Mouse (Mus musculus) small intestine, adult 2 months (tissue): ENCODE results near the gene Olfr530. TPM values are rescaled to one million over a fixed set of nuclear protein-coding genes. Genes with fewer than 3 reads are reported as not detected.

ENCODE experiments used
- H3K27ac ChIP-seq: fragments of 200-500 bp; 2 replicates; pipeline ENCODE4 v1.5.1; 2012; ENCODE audit warnings: low read depth, low read length, control low read depth, inconsistent platforms; ENCODE audit not compliant: insufficient read depth
- H3K27me3 ChIP-seq: fragments of 200-500 bp; 2 replicates; pipeline ENCODE4 v1.6.1; 2012; ENCODE audit warnings: mild to moderate bottlenecking, moderate library complexity, low read length, inconsistent platforms; ENCODE audit not compliant: control insufficient read depth, insufficient read depth
- H3K36me3 ChIP-seq: fragments of 200-500 bp; 2 replicates; pipeline ENCODE4 v1.6.1; 2012; ENCODE audit warnings: mild to moderate bottlenecking, low read length, control low read depth, inconsistent platforms; ENCODE audit not compliant: control insufficient read depth, insufficient read depth
- H3K4me1 ChIP-seq: fragments of 200-500 bp; 2 replicates; pipeline ENCODE4 v1.6.1; 2012; ENCODE audit warnings: low read length, inconsistent platforms, mixed read lengths; ENCODE audit not compliant: control insufficient read depth, insufficient read depth, insufficient read length
- H3K4me3 ChIP-seq: fragments of 200-500 bp; 2 replicates; pipeline ENCODE4 v1.5.1; 2012; ENCODE audit warnings: low read depth, mild to moderate bottlenecking, control low read depth, inconsistent platforms, low read length, moderate library complexity
- CTCF ChIP-seq: fragments of 200-500 bp; IDR thresholded peaks from 2 replicates; pipeline ENCODE4 v1.5.1; 2012; ENCODE audit warnings: low read depth, mild to moderate bottlenecking, control low read depth, inconsistent platforms, low read length, moderate library complexity, mixed read lengths; ENCODE audit not compliant: insufficient replicate concordance, insufficient read length; ENCODE audit errors: extremely low read depth
- POLR2A ChIP-seq: fragments of 200-500 bp; IDR thresholded peaks from 2 replicates; pipeline ENCODE4 v1.6.1; 2012; ENCODE audit warnings: low read depth, mild to moderate bottlenecking, control low read depth, inconsistent platforms, low read length, moderate library complexity
- WGBS: fragments of 180-500 bp; shearing (Covaris S2); methylation state at CpG from one replicate; pipeline ENCODE4 v1.1.7; 2018; 5-methylcytosine and 5-hydroxymethylcytosine counted together
- polyA plus RNA-seq: library from polyadenylated mRNA; depleted of rRNA; stranded (reverse); fragments of >200 nt; gene quantifications from 2 replicates; pipeline ENCODE4 v1.2.3, GENCODE M21; 2012; rRNA removed

The Olfr530 gene
- polyA plus RNA-seq, 1 experiment = not detected

- TF ChIP-seq CTCF (no peak), POLR2A (no peak)
- Histone ChIP-seq H3K27me3 (no peaks in the 10 kb centered on the region), H3K36me3 (no peaks in the 10 kb centered on the region), H3K4me1 (no peaks in the 10 kb centered on the region), H3K4me3 (no peak overlapping the region), H3K27ac (no peak overlapping the region)
- WGBS = 28% methylated on average over 1 of the region's 1 CpGs
Observed at GRCm38 (mm10) chr7:140329766-140330304, 46.3 kb downstream of the Olfr530 start.

Other genes starting within 250 kb of the Olfr530 start
- gene Mtg1, start 238.8 kb downstream of the Olfr530 start, polyA plus RNA-seq = 8.3 and 16.6 TPM in 2 replicates
- 0.29 and 0.34 TPM in 2 replicates for gene Sprn, start 221.5 kb downstream of the Olfr530 start, polyA plus RNA-seq
- gene Olfr522, start 211.6 kb downstream of the Olfr530 start, polyA plus RNA-seq = not detected in 2 replicates
- gene Olfr523, start 203.1 kb downstream of the Olfr530 start, polyA plus RNA-seq = not detected in 2 replicates
- gene Olfr524, start 170.4 kb downstream of the Olfr530 start, polyA plus RNA-seq = not detected in 2 replicates
- 0.22 and 1.2 TPM in 2 replicates for gene Cd163l1, start 158.1 kb downstream of the Olfr530 start, polyA plus RNA-seq
- gene 5830411N06Rik, start 129.0 kb downstream of the Olfr530 start, polyA plus RNA-seq = 0.18 and 0.28 TPM in 2 replicates
- not detected in 2 replicates for gene Olfr525, start 55.5 kb downstream of the Olfr530 start, polyA plus RNA-seq
- not detected in 2 replicates for gene Olfr527, start 42.3 kb downstream of the Olfr530 start, polyA plus RNA-seq
- gene Olfr60, start 14.7 kb downstream of the Olfr530 start, polyA plus RNA-seq = 0.36 and 1.6 TPM in 2 replicates
- 0.04 TPM in 1 of 2 replicates, not detected in the other for gene Olfr531, start 26.6 kb upstream of the Olfr530 start, polyA plus RNA-seq
- gene Olfr532, start 45.3 kb upstream of the Olfr530 start, polyA plus RNA-seq = not detected in 2 replicates
- gene Olfr533, start 87.0 kb upstream of the Olfr530 start, polyA plus RNA-seq = not detected in 2 replicates
- not detected in 2 replicates for gene Olfr535, start 107.9 kb upstream of the Olfr530 start, polyA plus RNA-seq
- not detected in 2 replicates for gene Olfr536, start 131.1 kb upstream of the Olfr530 start, polyA plus RNA-seq
- not detected in 2 replicates for gene Olfr538, start 191.6 kb upstream of the Olfr530 start, polyA plus RNA-seq
- not detected in 2 replicates for gene Olfr46, start 224.9 kb upstream of the Olfr530 start, polyA plus RNA-seq